ENCODE assay signal across 16 mouse cellular contexts in genomic region chr17:73343632-73344390, GRCm38 (mm10). TPM values are rescaled to one million over a fixed set of nuclear protein-coding genes. Genes with fewer than 3 reads are reported as not detected.
DNase-seq lines count a peak whose midpoint lies in the region; ATAC-seq and TF ChIP-seq lines count a peak whose summit lies in the region.
"Had no signal": no experiment of that assay in that cellular context is flagged by ENCODE, and none has a peak within 500 bp of the region (broad histone marks: within the 10 kb centered on the region; RNA-seq: fewer than 3 reads in every experiment).

No protein-coding gene starts in this region.

- no peak overlapping the region for H3K4me2 ChIP-seq in liver, postnatal 0 days (ENCODE audit: low read depth, low read length)
- H3K4me2 ChIP-seq in liver, embryonic 11.5 days = no peak overlapping the region
- H3K4me2 ChIP-seq: heart, embryonic 13.5 days; hindbrain, embryonic 12.5 days; liver, embryonic 15.5 days had no signal

- peak; percentile 16; the same call in 1 of the 2 replicates for TF ChIP-seq CTCF in gastrocnemius, adult 2 months (IDR thresholded peaks at IDR 0.05)
- TF ChIP-seq CTCF in liver, postnatal 0 days (IDR thresholded peaks at IDR 0.05; ENCODE audit: low read depth) = peak; percentile 43

- no peak for DNase-seq in gastrocnemius, adult 2 months
- no peak for DNase-seq in gastrocnemius, postnatal 10 days
- DNase-seq in liver, postnatal 0 days = no peak
- no peak for DNase-seq in liver, embryonic 11.5 days (ENCODE audit: low spot score)
- peak; percentile 7 for DNase-seq in CD4-positive helper T cell, adult 2 months (ENCODE audit: low read depth, low spot score)
- no peak for DNase-seq in lung, postnatal 36 days
- DNase-seq in frontal cortex, postnatal 25 days (ENCODE audit: low spot score in 2 of 2) = no peak
- DNase-seq: adrenal gland, postnatal 10 days; kidney, adult 9 months had no signal

- no peaks in the 10 kb centered on the region for H3K27me3 ChIP-seq in liver, postnatal 0 days (ENCODE audit: insufficient read depth, low read length)
- no peaks in the 10 kb centered on the region for H3K27me3 ChIP-seq in liver, embryonic 11.5 days (replicated peaks; ENCODE audit: control insufficient read depth, insufficient read depth, low read length)
- H3K27me3 ChIP-seq: hindbrain, embryonic 12.5 days; liver, embryonic 15.5 days had no signal

- WGBS in liver, postnatal 0 days (ENCODE audit: insufficient replicate concordance) = 65% methylated on average over 6 of the region's 6 CpGs
- WGBS in liver, embryonic 11.5 days = 66% methylated on average over 6 of the region's 6 CpGs

- no peak overlapping the region for H3K27ac ChIP-seq in gastrocnemius, adult 2 months
- no peak overlapping the region for H3K27ac ChIP-seq in liver, postnatal 0 days (ENCODE audit: low read depth)
- H3K27ac ChIP-seq in liver, embryonic 11.5 days (ENCODE audit: low read depth, low read length) = no peak overlapping the region
- H3K27ac ChIP-seq: heart, embryonic 13.5 days; hindbrain, embryonic 12.5 days; liver, embryonic 15.5 days; macrophage had no signal

- H3K4me1 ChIP-seq in liver, postnatal 0 days (ENCODE audit: insufficient read depth) = no peaks in the 10 kb centered on the region
- H3K4me1 ChIP-seq in liver, embryonic 11.5 days (replicated peaks; ENCODE audit: control insufficient read depth, insufficient read depth, low read length) = no peaks in the 10 kb centered on the region
- H3K4me1 ChIP-seq: heart, embryonic 13.5 days; liver, embryonic 15.5 days had no signal

- H3K4me3 ChIP-seq in gastrocnemius, adult 2 months = no peak overlapping the region
- H3K4me3 ChIP-seq in liver, postnatal 0 days (ENCODE audit: low read depth, low read length) = no peak overlapping the region
- no peak overlapping the region for H3K4me3 ChIP-seq in liver, embryonic 11.5 days (ENCODE audit: low read depth, low read length)
- H3K4me3 ChIP-seq: heart, embryonic 13.5 days; hindbrain, embryonic 12.5 days; liver, embryonic 15.5 days had no signal

- H3K9ac ChIP-seq in liver, postnatal 0 days (replicated peaks) = no peak overlapping the region
- H3K9ac ChIP-seq in liver, embryonic 11.5 days (ENCODE audit: low read depth, low read length) = no peak overlapping the region
- H3K9ac ChIP-seq: heart, embryonic 13.5 days; hindbrain, embryonic 12.5 days; liver, embryonic 15.5 days had no signal

- intact Hi-C loops in gastrocnemius, adult 2 months (cut with DNase I) = no loop called here

- H3K36me3 ChIP-seq in liver, postnatal 0 days (replicated peaks; ENCODE audit: insufficient read depth, low read length) = no peaks in the 10 kb centered on the region
- H3K36me3 ChIP-seq in liver, embryonic 11.5 days (ENCODE audit: control insufficient read depth, insufficient read depth, low read length) = no peaks in the 10 kb centered on the region
- H3K36me3 ChIP-seq: heart, embryonic 13.5 days; hindbrain, embryonic 12.5 days; liver, embryonic 15.5 days had no signal

- H3K9me3 ChIP-seq in liver, postnatal 0 days (ENCODE audit: low read length) = no peaks in the 10 kb centered on the region
- H3K9me3 ChIP-seq in liver, embryonic 11.5 days (ENCODE audit: control insufficient read depth, low read length) = no peaks in the 10 kb centered on the region
- H3K9me3 ChIP-seq: heart, embryonic 13.5 days; hindbrain, embryonic 12.5 days; liver, embryonic 15.5 days had no signal

- no peak for ATAC-seq in liver, postnatal 0 days
- ATAC-seq in liver, embryonic 11.5 days (replicated peaks; ENCODE audit: low FRiP score) = no peak
- peak; percentile 48 for ATAC-seq in granulocyte monocyte progenitor cell, adult 5-6 weeks (replicated peaks; ENCODE audit: poor library complexity, severe bottlenecking)
- ATAC-seq: CD4-positive, CD25-positive, alpha-beta regulatory T cell, adult 4 months had no signal

- TF ChIP-seq EP300 in liver, postnatal 0 days (IDR thresholded peaks at IDR 0.05; ENCODE audit: low read depth) = no peak

RNA-seq across cellular contexts. Expression of gene Capn13, which starts 56.9 kb away (rescaled TPM):
- not detected for total RNA-seq in gastrocnemius, adult 2 months (2021)
- total RNA-seq in gastrocnemius, postnatal 10 days (2021) = not detected
- polyA plus RNA-seq in liver, postnatal 0 days (2015; fragmentation: Nextera tagmentation; extraction: Ambion mirVana) = not detected in 2 replicates
- polyA plus RNA-seq in liver, embryonic 11.5 days (2014; fragmentation: Nextera tagmentation; extraction: Ambion mirVana) = not detected in 2 replicates
- total RNA-seq in granulocyte monocyte progenitor cell, adult 5-6 weeks (2014; fragmentation: Nextera tagmentation) = not detected in 2 replicates
- total RNA-seq in granulocyte monocyte progenitor cell, adult 5-6 weeks (2017) = not detected in 2 replicates
- total RNA-seq: adrenal gland, postnatal 10 days; left cerebral cortex, postnatal 36 days had no signal
- polyA plus RNA-seq: heart, embryonic 13.5 days; hindbrain, embryonic 12.5 days; liver, embryonic 15.5 days; macrophage had no signal
